Mouse (Mus musculus): Measurements from ENCODE around the gene Rhox3f.
"Not testable (repeated sequence)": the region's sequence is repeated elsewhere in the genome, so short reads cannot be mapped to it uniquely, and the experiment has no call there.

- TF ChIP-seq EP300, CTCF (IDR thresholded peaks at IDR 0.05; ENCODE audit: low read depth): not testable (repeated sequence)
These were observed 9.7 kb upstream of the Rhox3f start, which contains the start of gene Rhox2f for GRCm38 (mm10) chrX:37571105-37571504.

All from liver, embryonic 14.5 days (tissue).